Mouse (Mus musculus) CH12.LX (cell line): ENCODE data around the gene Cblc. TPM values are rescaled to one million over a fixed set of nuclear protein-coding genes. Genes with fewer than 3 reads are reported as not detected.

Experiments
- DNase-seq: peaks from one replicate; pipeline ENCODE4 v3.0.0-alpha.2; 2013; ENCODE audit errors: extremely low read depth
- H3K27ac ChIP-seq: 2 replicates; pipeline ENCODE4 v1.5.1; 2012; ENCODE audit warnings: low read depth, mild to moderate bottlenecking, control low read depth, moderate library complexity; ENCODE audit not compliant: insufficient read depth
- H3K27me3 ChIP-seq: replicated peaks from 2 replicates; pipeline ENCODE3; 2012; ENCODE audit warnings: inconsistent platforms
- H3K36me3 ChIP-seq, 2 experiments: replicated peaks in 1 of 2; 2 replicates each; pipeline versions ENCODE3 to v1.6.1; 2012; ENCODE audit warnings: inconsistent platforms in 1 of 2, low read length in 1 of 2, mild to moderate bottlenecking in 1 of 2, mixed read lengths in 1 of 2, moderate library complexity in 1 of 2; ENCODE audit not compliant: control insufficient read depth in 1 of 2, insufficient read depth in 1 of 2
- H3K4me1 ChIP-seq, 2 experiments: 2 replicates each; pipeline ENCODE4 v1.6.1; 2012; ENCODE audit warnings: inconsistent platforms in 1 of 2, moderate library complexity in 1 of 2; ENCODE audit not compliant: insufficient read depth in 2 of 2, control insufficient read depth in 1 of 2
- H3K4me2 ChIP-seq: 2 replicates; pipeline ENCODE4 v1.6.1; 2012; ENCODE audit warnings: low read depth, mild to moderate bottlenecking, control low read depth; ENCODE audit not compliant: poor library complexity, insufficient read depth, severe bottlenecking
- H3K4me3 ChIP-seq, 3 experiments: fragments of 150-350 bp in 1 of 3; sonication (generic) in 1 of 3; replicated peaks in 1 of 3; 2 replicates each; pipeline versions ENCODE3 to v1.5.1; 2011 to 2012; ENCODE audit warnings: low read depth in 2 of 3, low read length in 2 of 3, mild to moderate bottlenecking in 2 of 3, moderate library complexity in 2 of 3, control low read depth in 1 of 3, improper control_type of control experiment in 1 of 3, inconsistent platforms in 1 of 3, mixed read lengths in 1 of 3; ENCODE audit not compliant: poor library complexity in 1 of 3
- H3K79me2 ChIP-seq: replicated peaks from 2 replicates; pipeline ENCODE4 v1.6.1; 2012; ENCODE audit warnings: mild to moderate bottlenecking, moderate library complexity; ENCODE audit not compliant: control insufficient read depth, poor library complexity, insufficient read depth, severe bottlenecking; ENCODE audit errors: extremely low read depth
- H3K9ac ChIP-seq: 2 replicates; pipeline ENCODE4 v1.6.1; 2012; ENCODE audit warnings: low read depth, mild to moderate bottlenecking, control low read depth, moderate library complexity; ENCODE audit not compliant: insufficient read depth
- H3K9me3 ChIP-seq: replicated peaks from 2 replicates; pipeline ENCODE3; 2012; ENCODE audit warnings: low read length, inconsistent platforms, mixed read lengths
- CHD2 ChIP-seq: IDR thresholded peaks from 2 replicates; pipeline ENCODE4 v1.6.1; 2011; ENCODE audit warnings: low read length, improper control_type of control experiment
- ELF1 ChIP-seq: IDR thresholded peaks from 2 replicates; pipeline ENCODE4 v1.6.1; 2014; ENCODE audit warnings: low read depth, mild to moderate bottlenecking, inconsistent platforms, low read length, improper control_type of control experiment
- EP300 ChIP-seq: IDR thresholded peaks from 2 replicates; pipeline ENCODE4 v1.6.1; 2011; ENCODE audit warnings: low read length, improper control_type of control experiment
- IRF4 ChIP-seq: IDR thresholded peaks from 2 replicates; pipeline ENCODE4 v1.6.1; 2014; ENCODE audit warnings: low read depth, mild to moderate bottlenecking, inconsistent platforms, low read length, improper control_type of control experiment
- JUND ChIP-seq: conservative IDR thresholded peaks from 2 replicates; pipeline ENCODE4 v1.6.1; 2011; ENCODE audit warnings: low read depth, low read length, improper control_type of control experiment
- KAT2A ChIP-seq: IDR thresholded peaks from 2 replicates; pipeline ENCODE4 v1.6.1; 2012; ENCODE audit warnings: low read length, improper control_type of control experiment, inconsistent platforms; ENCODE audit not compliant: insufficient replicate concordance
- MAZ ChIP-seq: IDR thresholded peaks from 2 replicates; pipeline ENCODE4 v1.6.1; 2012; ENCODE audit warnings: low read depth, mild to moderate bottlenecking, inconsistent platforms, low read length, improper control_type of control experiment, moderate library complexity
- POLR2A ChIP-seq: IDR thresholded peaks from 2 replicates; pipeline ENCODE4 v1.6.1; 2011; ENCODE audit warnings: low read depth, mild to moderate bottlenecking, improper control_type of control experiment, low read length
- POLR2AphosphoS2 ChIP-seq: IDR thresholded peaks from 2 replicates; pipeline ENCODE4 v1.6.1; 2011; ENCODE audit warnings: low read depth, low read length, improper control_type of control experiment
- RAD21 ChIP-seq: IDR thresholded peaks from 2 replicates; pipeline ENCODE4 v1.6.1; 2011; ENCODE audit warnings: low read depth, mild to moderate bottlenecking, low read length, improper control_type of control experiment, moderate library complexity
- TBP ChIP-seq: conservative IDR thresholded peaks from 2 replicates; pipeline ENCODE4 v1.6.1; 2011; ENCODE audit warnings: low read depth, low read length, improper control_type of control experiment
- TCF12 ChIP-seq: IDR thresholded peaks from 2 replicates; pipeline ENCODE4 v1.6.1; 2014; ENCODE audit warnings: low read depth, mild to moderate bottlenecking, inconsistent platforms, low read length, improper control_type of control experiment
- USF1 ChIP-seq: IDR thresholded peaks from 2 replicates; pipeline ENCODE4 v1.6.1; 2014; ENCODE audit warnings: low read depth, mild to moderate bottlenecking, inconsistent platforms, low read length, improper control_type of control experiment
- ZKSCAN1 ChIP-seq: IDR thresholded peaks from 2 replicates; pipeline ENCODE4 v1.6.1; 2012; ENCODE audit warnings: low read depth, inconsistent platforms, low read length, improper control_type of control experiment, borderline replicate concordance
- ZMIZ1 ChIP-seq: IDR thresholded peaks from 2 replicates; pipeline ENCODE4 v1.6.1; 2012; ENCODE audit warnings: low read depth, mild to moderate bottlenecking, inconsistent platforms, low read length, improper control_type of control experiment
- ZNF384 ChIP-seq: IDR thresholded peaks from 2 replicates; pipeline ENCODE4 v1.6.1; 2012; ENCODE audit warnings: low read depth, low read length, improper control_type of control experiment, inconsistent platforms
- dilution Hi-C: fragments of 300-500 bp; cut with MboI; formaldehyde crosslinking; loops from 2 replicates; pipeline ENCODE4 v1.14.3; 2020; ENCODE audit warnings: low sequenced_read_pairs; ENCODE audit not compliant: extremely low pct_unique_long_range_greater_than_20kb, extremely low pct_ligation_motif_present
- in situ Hi-C: fragments of 300-500 bp; cut with MboI; formaldehyde crosslinking; loops from 3 replicates; pipeline ENCODE4 v1.14.3; 2019; ENCODE audit warnings: low sequenced_read_pairs, low pct_ligation_motif_present, low pct_unique_long_range_greater_than_20kb, mixed read lengths
- polyA plus RNA-seq: library from polyadenylated mRNA; unstranded; fragments of >175 nt; gene quantifications from 2 replicates; pipeline ENCODE4 v1.2.1, GENCODE M21; 2012; ENCODE audit warnings: low read depth; ENCODE audit not compliant: insufficient read length
- total RNA-seq, 2 experiments: library from RNA; depleted of rRNA; stranded (reverse); fragments of 300-350 nt in 1 of 2; fragments of >200 nt in 1 of 2; gene quantifications; 2 replicates each; pipeline ENCODE4 v1.2.3; 2012 to 2014

Cblc gene
- total and polyA plus RNA-seq, 3 experiments = 6.4 to 30.8 (median 13.4) TPM

GRCm38 (mm10) chr7:19763829-19764477, 32.7 kb downstream of the Cblc start:
- in situ Hi-C loops = no loop called here
- Histone ChIP-seq H3K36me3 (peaks cover 0 to 10% of the 10 kb centered on the region in 2 experiments), H3K4me2 (no peak overlapping the region), H3K79me2 (no peaks in the 10 kb centered on the region), H3K9ac (no peak overlapping the region), H3K4me3 (no peak overlapping the region), H3K9me3 (peaks cover 2% of the 10 kb centered on the region), H3K27ac (no peak overlapping the region), H3K27me3 (peaks cover 21% of the 10 kb centered on the region), H3K4me1 (peaks cover 0 to 4% of the 10 kb centered on the region in 2 experiments; a peak in 2 of 4 replicates)
- no peak for TF ChIP-seq ZKSCAN1
- no peak for TF ChIP-seq RAD21
- TF ChIP-seq POLR2AphosphoS2 = no peak
- TF ChIP-seq IRF4 = no peak
- TF ChIP-seq MAZ = no peak
- dilution Hi-C loops = no loop called here
- no peak for DNase-seq

GRCm38 (mm10) chr7:19762283-19762682, 34.3 kb downstream of the Cblc start:
- Histone ChIP-seq H3K4me3 (no peak overlapping the region), H3K27ac (no peak overlapping the region), H3K4me1 (peaks cover 0 to 4% of the 10 kb centered on the region in 2 experiments; a peak in 2 of 4 replicates)
- no peak for DNase-seq
- in situ Hi-C loops = no loop called here
- TF ChIP-seq JUND = no peak
- no peak for TF ChIP-seq ZKSCAN1
- TF ChIP-seq TCF12 = no peak
- no peak for TF ChIP-seq ELF1
- no peak for TF ChIP-seq ZNF384
- TF ChIP-seq KAT2A = no peak
- no peak for TF ChIP-seq TBP
- no peak for TF ChIP-seq EP300
- TF ChIP-seq USF1 = no peak
- no peak for TF ChIP-seq POLR2A
- TF ChIP-seq CHD2 = no peak
- no peak for TF ChIP-seq IRF4
- no peak for TF ChIP-seq ZMIZ1
- TF ChIP-seq, all 38 proteins: peak for 0
- Histone ChIP-seq H3K36me3 (peaks cover 0 to 15% of the 10 kb centered on the region in 2 experiments), H3K79me2 (no peaks in the 10 kb centered on the region), H3K4me2 (no peak overlapping the region), H3K27me3 (peaks cover 14% of the 10 kb centered on the region), H3K9ac (no peak overlapping the region), H3K9me3 (peaks cover 2% of the 10 kb centered on the region)
- dilution Hi-C loops = no loop called here
